Mouse (Mus musculus) bone marrow, adult 2 months (tissue): ENCODE measurements at regions not wholly inside any gene's neighbourhood (a gene's known extent, or its start where the extent isn't known, plus 50 kb on each side); places are given as distances from the start of the nearest gene placed in this dataset.

Experiments used
- CTCF ChIP-seq: fragments of 200-500 bp; IDR thresholded peaks from 2 replicates; pipeline ENCODE4 v1.5.1; 2011; ENCODE audit warnings: low read length, control low read depth; ENCODE audit not compliant: control insufficient read depth, insufficient read depth
- POLR2A ChIP-seq: fragments of 200-500 bp; IDR thresholded peaks from 2 replicates; pipeline ENCODE4 v1.6.1; 2011; ENCODE audit warnings: low read depth, mild to moderate bottlenecking, control low read depth, low read length, borderline replicate concordance; ENCODE audit not compliant: control insufficient read depth

GRCm38 (mm10) chr14:48852061-48852460 is 178.4 kb upstream of the Otx2 start:
- TF ChIP-seq CTCF (no peak), POLR2A (no peak)
